Mouse (Mus musculus) thymus, postnatal 25 days (tissue): ENCODE results near the gene Bsnd.

Experiments
- DNase-seq: peaks from one replicate; pipeline ENCODE4 v3.0.0; 2022

Bsnd gene

DNA sequence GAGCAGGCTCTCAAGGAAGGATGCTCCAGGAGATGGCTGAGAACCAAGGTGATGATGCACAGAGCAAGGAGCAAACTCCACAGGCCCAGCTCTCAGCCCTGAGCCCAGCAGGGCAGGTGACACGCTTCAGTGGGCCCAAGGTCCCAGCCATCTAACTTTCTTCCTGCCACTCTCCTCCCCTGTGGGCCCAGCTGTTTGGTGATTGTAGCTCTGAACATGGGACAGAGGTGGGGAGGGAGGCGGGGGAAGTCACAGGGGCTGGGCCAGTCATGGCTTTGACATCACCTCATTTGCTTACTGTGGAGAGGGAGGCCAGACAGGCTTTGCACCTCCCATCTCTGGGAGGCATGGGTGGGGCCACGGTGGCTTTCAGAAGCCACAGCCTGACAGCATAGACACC lies at the start of gene Bsnd:
TSS of gene Bsnd (minus strand) at position 168 of the 400 bp plus-strand sequence.
- DNase-seq = no peak

DNA sequence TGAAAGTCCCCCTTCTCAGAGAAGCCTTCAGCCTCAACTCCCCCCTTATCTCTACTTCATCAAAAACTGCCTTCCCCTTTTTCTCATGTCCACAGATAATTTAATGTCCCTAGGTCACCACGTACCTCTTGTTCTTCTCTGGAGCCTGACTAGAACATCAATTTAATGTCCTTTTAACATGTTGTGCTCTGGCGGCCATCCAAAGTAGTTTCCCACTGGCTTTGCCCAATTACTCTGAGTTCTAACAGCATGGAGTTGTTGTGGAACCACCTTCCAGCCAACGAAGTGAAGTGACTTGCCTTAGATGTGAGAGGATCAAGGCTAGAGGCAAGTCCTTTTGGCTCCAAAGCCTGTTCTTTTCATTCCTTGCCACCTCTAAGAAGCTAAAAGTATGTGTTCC lies 49.4 kb upstream of the Bsnd start:
- no peak for DNase-seq

DNA sequence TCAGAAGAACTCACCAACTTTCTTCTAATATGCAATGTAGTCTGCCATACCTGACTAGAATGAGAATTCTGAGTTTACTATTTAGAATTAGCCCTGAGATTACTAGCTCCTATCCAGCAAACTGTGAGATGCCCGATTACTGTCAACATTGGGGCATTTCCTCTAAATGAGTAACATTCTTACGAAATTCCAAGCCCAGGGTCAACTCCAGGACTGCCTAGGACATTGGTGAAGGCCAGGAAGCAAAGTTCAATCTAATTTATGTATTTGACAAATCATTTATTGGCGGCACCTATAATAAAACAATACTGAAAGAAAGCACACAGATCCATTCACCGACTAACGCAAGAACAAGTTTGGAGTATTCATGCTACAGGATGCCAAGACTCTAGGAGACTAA lies 47.7 kb upstream of the Bsnd start:
- no peak for DNase-seq

DNA sequence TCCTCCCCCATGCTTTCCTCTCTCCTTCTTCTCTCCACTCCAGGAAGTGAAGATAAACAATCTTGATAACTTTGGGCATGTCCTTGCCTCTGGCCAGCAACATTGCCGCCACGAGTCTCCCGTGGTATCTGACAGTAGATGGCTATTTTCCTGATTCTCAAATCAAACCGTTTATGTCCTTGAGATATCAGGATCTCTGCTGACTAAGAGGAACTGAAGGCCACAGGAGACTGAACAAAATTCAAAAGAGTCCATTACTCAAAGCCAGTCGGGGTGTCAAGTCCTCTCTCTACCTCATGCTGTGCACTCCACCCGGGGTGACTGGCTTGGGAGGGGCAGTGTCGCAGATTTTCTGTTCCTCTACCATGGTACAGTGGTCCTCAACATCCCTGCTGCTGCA lies 42.2 kb upstream of the Bsnd start:
- no peak for DNase-seq

DNA sequence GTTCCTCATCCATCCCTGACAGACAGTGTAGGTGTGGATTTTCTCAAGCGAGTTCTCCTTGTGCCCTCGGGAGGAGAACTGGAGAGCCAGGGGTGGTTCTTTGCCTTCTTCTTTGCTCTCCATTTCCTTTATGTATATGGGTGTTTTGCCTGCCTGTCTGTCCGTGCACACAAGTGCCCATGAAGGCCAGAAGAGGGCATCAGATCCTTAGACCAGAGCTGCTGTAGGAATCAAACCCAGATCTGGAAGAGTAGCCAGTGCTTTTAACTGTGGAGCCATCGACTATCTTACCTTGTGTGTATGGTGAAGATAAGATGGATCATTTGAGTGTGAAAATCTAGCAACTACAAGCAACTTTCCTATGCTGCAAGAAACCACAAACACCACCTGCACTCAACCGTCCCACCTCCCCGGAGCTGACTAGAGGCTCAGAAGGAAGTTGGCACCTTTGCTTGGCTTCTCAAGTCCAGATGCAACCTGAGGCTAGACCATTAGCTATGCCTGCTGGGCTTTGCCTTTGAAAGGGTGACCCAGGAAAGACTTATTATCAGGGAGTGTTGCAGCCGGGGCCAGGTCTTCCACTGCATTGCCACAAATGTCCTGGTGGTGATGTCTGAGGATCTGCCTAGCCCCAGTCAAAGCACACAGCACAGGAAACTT lies 41.5 kb upstream of the Bsnd start:
- peak; percentile 65 for DNase-seq

DNA sequence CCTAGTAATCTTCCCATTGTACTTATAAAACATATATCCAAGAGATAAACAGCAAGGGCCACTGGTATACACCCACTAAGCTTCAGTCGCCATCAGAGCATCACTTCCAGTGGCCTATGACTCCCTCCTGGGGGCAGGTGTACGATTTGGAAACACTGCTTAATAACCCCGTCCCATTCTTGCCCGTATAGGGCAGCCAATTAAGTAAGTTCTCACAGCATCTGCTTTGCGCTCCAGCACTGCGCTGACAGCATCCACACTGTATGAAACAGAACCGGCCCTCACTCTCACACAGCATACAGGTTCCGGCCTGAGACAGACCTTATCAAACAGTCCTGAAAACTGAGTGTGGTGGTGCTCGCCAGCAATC lies 38.0 kb upstream of the Bsnd start:
- DNase-seq = no peak

DNA sequence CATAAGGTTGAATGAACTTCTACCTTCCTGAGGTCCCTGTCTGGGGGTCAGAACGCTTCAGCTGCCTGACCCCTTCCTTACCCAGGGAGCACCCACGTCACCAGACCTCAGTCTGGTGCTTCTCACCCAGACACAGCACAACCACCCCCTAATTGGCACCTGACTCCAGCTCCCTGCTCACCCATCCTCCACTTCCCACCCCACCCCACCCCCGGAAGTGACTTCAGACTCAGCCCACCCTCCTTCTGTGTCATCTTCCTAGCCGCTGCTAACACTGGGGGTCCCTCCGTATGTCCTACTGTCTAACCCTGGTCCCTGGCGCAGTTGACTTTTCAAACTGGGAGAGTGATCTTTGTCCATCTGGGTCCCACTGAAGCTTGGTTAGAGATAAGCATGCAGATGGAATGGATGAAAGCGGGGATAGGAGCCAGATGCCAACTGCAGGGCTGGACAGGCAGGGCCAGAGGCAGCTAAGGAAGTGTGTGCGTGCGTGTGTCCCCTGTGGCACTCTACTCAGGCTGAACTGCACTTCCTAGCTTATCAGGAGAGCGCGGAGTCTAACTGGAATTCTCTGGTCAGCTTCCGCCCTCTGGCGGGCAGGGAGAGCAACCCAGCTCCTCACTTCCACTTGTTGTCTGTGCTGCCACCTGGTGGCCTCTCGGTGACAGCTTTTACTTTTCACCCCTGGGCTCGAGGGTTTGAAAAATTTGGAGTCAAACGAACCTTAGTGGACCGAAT lies 37.5 kb upstream of the Bsnd start:
- peak; percentile 88 for DNase-seq

DNA sequence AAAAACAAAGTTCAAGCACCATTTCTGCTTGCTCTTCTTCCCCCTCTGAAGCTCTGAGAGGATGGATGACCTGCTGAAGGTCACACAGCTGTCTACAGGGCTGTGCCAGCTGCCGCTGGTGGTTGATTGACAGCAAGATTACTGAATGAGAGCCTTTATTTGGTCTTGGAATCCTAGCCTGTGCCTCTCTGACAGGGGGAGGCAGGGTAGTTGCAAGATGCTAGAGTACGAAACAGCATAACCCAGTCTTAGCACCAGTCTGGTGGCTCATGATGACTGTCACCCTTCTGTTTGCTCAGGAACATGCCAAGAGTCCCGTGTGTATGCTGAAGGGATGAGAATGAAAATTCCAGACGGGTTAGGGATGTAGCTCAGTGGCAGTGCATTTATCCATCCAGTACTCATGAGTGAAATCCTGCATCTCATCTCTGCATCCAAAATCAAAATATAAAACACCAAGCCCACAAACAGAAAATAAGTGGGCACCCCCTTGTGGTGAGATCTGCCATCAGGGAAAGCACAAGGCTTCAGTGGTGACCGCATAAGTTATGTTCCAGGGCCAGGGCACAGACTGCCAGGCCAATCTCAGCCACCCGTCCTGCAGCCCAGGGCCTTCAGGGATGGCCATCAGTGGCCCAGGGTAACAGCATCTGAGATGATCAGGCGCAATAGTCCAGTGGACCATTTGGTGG lies 35.9 kb upstream of the Bsnd start:
- no peak for DNase-seq

DNA sequence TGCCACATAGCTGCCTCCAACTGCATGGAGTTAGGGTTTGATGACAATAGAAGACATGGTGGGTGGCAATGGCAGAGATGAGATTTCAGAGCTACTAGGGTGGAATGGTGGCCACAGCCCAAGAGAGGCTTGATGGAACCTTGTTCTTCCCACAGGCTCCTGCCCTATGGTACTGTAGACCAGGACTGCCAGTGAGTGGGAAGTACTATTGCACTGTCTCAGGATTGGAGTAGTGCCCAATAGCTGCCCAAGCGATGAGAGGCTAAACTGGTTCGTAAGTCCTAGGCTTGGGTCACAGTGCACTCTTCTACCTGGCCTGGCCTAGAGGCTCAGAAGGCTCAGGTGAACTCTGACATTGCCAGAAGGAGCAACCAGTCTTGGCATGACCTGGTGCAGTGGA lies 32.9 kb upstream of the Bsnd start:
- no peak for DNase-seq

DNA sequence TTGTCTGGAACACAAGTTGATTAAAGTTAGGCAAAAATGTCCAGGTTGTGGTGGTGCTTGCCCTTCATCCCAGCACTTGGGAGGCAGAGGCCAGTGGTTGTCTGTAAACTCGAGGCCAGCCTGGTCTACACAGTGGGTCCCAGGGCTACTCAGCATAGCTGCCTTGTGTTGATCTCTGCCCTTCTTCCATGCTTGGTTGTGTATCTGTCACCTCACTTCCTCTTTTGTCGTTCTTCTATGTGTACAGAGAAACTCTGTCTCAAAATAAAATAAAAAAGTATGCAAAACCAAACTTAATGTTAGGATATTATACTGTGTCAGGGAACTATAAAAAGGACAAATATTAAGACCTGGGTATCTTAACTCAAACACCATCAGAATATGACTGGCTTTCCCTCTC lies 32.0 kb upstream of the Bsnd start:
- DNase-seq = no peak

DNA sequence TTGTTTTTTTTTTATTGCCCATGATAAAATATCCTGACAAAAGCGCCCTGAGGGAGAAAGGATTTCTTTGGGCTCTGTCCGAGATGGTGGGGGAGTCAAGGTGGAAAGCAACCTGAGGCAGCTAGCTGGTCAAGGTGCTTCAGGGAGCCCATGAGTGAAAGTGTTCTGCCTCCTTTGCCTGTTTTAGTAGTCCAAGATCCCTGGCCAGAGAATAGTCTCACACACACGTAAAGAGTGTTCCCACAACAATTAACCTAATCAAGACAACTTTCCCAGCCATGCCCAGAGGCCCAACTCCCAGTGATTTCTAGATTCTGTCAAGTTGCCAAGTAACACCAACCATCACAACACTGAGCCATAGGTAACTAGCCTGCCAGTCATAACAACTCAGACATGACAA lies 30.5 kb upstream of the Bsnd start:
- DNase-seq = no peak

DNA sequence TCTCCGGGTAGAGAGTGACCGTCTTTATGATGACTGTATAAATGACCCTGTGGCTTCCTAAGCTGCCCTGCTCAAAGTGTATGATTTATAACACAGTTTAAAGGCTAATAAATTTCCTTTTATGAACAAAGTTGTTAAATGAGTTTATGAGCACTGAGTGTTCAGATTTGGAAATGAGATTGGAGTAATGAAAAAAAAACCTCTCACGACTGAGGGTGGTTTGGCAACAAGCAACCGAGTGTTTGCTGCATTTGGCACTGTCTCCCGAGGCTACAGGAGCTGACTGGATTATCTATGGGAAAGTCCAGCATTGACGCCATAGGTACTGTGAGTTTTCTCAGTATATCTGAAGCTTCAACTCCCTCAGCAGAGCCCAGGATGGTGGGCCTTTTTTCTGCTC lies 22.5 kb upstream of the Bsnd start:
- no peak for DNase-seq

DNA sequence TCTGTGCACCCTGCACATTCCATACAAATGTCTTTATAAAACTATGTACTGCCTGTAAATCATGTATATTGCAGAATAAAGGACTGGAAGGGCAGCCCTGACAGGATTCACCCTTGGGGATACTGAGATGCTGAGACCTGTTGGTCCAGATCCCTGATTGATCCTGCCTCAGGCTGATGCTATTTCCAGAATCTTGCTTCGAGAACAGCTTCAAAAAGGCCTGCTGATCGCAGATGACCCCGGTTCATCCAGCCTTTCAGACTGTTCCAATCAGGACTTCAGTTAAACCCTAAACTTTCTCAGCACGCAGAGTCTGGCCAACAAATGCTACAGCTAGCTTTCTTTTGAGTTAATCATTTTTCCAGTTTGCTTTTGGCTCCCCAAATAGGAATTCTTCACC lies 17.8 kb upstream of the Bsnd start:
- no peak for DNase-seq

DNA sequence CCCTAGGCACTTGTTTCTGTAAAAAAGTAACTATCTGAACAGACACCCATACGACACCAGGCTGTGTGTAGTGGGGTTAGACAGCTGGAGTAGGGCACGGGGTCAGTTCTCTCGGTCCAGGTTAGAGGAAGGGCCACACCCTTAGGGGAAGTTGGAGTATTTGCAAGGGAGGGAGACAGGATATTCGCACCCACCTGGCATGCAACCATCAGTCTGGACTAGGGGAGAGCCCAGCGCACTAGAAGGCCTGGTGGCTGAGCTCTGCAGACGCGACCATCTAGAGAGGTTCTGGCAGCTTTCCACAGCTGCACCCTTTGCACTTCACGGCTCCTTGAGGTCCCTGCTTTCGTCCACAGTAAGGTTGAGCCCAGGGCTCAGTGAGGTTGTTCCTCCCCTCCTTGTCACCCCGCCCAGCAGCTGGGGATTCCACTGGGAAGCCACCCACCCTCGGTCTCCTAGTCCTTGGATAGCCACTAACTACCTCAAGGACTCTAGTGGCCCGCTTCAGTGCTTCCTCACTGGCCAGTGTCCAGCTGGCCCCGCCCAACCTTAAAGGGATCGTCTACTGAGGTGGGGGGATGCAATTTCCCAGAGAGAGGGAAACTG lies 13.5 kb upstream of the Bsnd start:
- DNase-seq = no peak

DNA sequence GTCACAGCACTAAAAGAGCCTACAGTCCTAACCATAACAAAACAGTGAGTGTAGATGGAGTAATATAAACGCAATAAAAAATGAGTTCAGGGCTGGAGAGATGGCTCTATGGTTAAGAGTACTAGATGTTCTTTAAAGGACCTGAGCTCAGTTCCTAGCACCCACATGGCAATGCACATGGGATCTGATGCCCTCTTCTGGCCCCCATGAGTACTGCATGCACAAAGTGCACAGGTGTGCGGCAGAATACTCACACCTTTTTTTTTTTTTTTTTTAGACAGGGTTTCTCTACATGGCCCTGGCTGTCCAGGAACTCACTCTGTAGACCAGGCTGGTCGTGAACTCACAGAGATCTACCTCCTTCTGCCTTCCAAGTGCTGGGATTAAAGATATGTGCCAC lies 11.5 kb upstream of the Bsnd start:
- DNase-seq = no peak

DNA sequence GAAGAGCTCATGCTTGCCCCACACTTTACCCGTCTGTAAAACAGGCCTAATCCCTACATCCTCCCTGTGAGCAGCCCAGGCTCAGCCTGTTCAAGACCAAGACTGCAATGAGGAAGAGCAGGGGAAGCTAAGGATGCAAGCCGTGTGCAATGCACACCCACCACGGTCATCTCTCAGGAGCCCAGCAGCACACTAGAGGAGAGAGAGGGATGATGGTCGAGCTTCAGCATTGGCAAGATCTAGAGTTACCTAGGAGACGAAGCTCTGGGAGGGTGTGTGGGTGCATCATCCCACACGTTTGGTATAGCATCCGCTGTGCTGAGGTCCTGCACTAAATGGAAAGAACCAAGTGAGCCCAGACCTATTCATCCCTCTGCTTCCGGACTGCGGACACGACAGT lies 8.0 kb upstream of the Bsnd start:
- DNase-seq = no peak

DNA sequence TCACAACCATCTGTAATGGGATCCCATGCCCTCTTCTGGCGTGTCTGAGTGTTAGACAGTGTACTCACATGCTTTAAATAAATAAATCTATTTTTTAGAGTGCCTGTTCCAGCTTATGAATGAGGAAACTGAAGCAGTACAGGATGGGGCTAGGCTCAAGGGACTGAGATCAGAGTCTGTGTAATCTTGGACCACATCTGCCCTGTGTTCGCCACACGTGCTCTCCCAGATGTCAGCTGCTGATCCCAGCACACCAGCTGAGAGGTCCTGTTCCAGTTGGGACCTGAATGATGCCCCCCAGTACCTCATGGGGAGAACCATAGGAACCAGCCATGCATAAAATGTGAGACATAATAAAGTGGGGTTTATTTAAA lies 6.4 kb upstream of the Bsnd start:
- no peak for DNase-seq

DNA sequence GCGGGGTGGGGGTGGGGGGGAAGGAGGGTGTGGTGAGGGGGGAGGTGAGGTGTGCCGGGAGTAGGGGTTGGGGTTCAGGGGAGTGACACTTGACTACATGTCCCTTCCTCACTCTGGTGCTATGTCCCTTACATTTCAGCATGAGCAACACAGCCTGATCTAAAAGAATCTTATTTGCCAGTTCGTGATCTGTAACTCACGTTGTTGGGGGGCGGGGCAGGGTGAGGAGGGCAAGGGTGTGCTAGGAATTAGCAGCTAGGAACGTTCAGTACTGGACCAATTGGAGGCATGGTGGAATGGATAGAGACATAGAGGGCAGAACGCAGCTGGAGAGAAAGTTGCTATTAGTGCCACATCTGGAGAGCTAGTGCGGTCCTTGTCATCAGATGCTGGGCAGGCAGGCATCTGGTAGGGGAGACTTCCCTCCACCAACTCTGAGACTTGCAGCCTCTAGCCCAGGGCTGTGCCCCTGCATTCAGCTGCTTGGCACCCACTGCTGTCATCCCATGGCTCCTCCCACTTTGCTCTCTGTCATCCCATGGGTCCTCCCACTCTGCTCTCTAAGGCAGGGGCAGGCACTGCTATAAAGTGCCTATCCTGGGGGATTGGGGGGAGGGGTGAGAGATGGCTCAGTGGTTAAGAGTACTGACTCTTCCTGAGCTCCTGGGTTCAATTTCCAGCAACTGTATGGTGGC lies 5.8 kb upstream of the Bsnd start:
- no peak for DNase-seq

DNA sequence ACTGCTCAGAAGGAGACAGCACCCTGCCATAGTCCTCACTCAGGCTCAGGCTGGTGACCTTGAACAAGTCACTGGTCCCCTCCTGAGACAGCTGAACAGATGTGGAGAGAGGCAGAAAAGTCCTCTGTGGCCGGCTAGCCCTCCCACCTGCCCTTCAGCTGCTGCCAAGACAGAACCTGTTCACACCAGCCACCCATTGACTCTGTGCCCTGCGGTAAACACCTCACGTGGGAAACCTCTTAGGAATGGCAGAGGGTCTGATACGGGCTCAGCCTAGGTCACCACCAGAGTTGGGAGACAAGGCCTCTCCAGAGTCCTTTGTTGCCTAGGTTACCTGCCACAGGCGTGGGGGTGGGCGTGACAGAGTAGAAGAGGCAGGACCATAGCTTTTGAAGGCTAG lies 4.8 kb upstream of the Bsnd start:
- DNase-seq = no peak

DNA sequence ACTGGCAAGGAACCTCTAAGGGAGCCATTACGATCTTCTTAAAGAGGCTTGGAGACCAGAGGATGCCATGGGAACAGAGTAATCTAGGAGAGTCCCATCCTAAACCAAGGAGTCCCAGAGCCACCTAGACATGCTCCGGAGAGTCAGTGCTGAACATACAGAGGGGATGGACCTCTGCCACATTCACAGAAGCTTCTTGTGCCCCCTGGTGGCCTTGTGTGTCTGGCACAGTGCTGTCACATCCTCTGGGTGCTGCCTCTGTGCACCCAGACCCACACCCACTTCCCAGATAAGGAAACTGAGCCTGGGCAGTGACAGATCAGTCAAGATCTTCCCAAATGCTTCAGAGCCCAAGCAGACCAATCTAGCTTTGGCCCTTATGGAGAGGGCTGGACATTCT lies 1.6 kb upstream of the Bsnd start:
- peak; percentile 41 for DNase-seq

DNA sequence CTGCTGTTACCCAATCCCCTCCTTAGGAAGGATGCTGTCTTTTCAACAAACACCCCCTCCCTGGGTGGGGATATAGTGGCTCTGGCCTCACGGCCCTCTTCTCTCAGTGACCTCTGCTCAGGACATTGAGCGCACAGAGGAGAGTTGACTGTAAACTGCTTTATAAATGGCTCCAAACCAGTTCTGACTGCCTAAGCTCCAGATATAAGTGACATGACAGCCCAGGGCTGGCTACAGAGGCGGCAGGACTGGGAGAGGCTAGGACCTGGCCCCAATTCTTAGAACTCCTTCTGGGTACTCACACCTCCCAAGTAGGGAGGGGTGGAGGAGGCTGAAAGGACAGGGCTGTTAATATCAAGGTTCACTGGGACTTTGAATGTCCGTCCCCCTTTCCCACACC lies 1.5 kb downstream of the Bsnd start:
- DNase-seq = no peak

DNA sequence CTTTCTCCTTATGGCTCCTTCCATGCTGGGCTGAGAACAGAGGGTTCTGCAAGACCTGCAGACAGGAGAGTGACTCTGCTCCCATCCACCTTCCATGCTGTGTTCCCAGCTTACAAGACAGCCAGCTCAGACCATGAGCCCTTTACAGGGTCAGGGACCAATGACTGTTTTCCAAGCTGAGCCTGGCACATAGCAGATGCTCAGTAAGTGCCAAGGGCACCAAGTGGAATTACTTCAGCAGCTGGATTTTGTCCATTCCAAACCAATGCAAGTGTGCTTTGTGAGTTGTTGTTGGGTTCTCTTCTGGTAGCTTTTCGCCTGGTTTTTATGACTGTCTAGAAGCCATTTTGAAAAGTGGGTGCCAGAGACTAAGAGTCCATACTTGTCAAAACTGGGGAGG lies 8.3 kb downstream of the Bsnd start:
- DNase-seq = no peak

DNA sequence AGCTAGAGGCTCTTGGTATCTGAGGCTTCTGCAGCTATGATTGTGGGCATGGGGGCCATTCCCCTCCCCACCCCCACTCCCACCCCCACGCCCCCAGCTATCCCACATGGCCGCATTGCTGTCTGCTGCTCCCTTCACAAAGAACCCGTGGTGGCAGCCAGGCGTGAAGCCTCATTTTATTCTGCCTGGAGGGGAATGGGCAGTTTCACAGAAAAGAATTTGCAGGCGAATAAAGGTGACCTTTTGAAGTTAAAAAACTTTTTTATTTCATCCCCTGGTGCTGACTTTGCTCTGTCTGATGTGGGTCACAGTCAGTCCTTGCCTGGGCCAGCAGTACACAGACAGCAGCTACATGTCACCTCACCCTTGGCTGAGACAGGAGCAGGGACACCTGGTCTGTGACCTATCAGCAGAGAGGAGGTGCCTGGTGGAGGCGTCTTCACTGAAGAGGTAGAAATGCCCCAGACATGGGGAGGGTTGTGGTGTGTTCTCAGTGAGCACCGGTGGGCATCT lies 8.8 kb downstream of the Bsnd start:
- DNase-seq = no peak
